Mouse (Mus musculus): ENCODE data around the gene Cmip.

DNA sequence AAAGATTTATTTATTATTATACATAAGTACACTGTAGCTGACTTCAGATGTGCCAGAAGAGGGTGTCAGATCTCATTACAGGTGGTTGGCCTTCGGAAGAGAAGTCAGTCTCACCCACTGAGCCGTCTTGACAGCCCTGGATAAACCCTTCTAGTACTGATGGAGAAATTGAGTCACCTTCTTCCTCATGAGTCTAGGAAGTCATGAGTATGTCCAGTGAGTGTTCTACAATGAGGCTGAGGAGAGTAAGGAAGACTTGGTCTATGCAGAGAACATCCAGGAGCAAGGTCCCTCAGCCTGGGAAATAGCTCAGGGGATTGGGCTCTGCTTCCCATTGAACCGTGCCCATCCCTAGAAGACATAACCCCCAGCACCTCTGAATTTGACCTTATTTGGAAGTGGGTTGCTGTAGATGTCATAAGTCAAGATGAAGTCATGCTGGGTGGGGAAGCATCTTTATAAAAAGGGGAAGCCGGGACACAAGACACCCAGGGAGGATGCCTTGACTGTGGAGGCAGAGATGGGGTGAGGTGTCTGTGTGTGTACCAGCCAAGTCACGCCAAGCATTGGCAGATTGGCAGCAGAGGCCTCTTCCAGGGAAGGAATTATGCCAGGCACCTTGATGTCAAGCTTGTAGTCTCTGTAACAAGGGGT, 15.9 kb upstream of the Cmip start:
- TF ChIP-seq CTCF (IDR thresholded peaks at IDR 0.05; ENCODE audit: borderline replicate concordance, insufficient read depth, low read depth, low read length) (no peak), POLR2A (IDR thresholded peaks at IDR 0.05; ENCODE audit: borderline replicate concordance, insufficient read depth, low read length) (no peak)

Measured in cerebellum, adult 2 months (tissue).